8 mouse cellular contexts compared by ENCODE assay signal in the genomic region with DNA sequence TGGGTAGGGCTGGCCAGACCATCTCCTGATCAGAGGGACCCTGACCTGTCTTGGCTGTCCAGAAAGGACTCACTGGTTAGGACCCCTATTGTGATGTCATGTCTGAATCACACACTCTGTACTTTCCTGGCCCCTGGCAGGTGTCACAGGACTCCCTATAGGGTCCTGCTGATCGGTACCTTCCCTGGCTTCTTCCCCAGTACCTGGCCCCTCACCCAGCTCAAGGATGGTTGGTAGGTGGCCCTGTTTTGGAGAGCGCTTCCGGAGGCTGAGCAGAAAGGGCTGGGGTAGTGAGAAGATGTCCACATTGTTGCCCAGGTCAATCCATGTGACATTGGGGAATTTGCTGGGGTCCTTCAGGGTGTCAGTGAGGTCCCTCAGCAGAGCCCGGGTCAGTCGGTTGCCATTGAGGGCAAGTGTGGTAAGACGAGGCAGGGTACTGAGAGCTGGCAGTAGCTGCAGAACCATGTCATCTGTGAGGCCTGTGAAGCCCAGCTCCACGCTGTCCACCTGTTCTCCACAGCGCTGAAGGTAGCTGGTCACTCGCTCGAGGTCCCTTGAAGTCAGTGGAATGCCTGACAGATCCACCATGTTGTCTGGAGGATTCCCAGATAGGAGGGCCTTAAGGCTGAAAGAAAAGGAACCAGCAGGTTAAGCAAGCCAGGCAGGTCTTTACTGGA. TPM values are rescaled to one million over a fixed set of nuclear protein-coding genes. Genes with fewer than 3 reads are reported as not detected.
DNase-seq lines count a peak whose midpoint lies in the region; ATAC-seq and TF ChIP-seq lines count a peak whose summit lies in the region.

No protein-coding gene starts in this region.

- no peak for DNase-seq in kidney, adult 2 months
- peak; percentile 41 for DNase-seq in limb, embryonic 10.5 days (ENCODE audit: low spot score)
- DNase-seq in right cerebral cortex, postnatal 36 days (ENCODE audit: low spot score in 2 of 2), result no peak

- no peaks in the 10 kb centered on the region for H3K27me3 ChIP-seq in kidney, embryonic 14.5 days (ENCODE audit: control insufficient read depth, insufficient read depth, low read length)
- no peaks in the 10 kb centered on the region for H3K27me3 ChIP-seq in kidney, adult 2 months (replicated peaks; ENCODE audit: control insufficient read depth, insufficient read depth, low read length)
- no peaks in the 10 kb centered on the region for H3K27me3 ChIP-seq in embryonic facial prominence, embryonic 12.5 days
- no peaks in the 10 kb centered on the region for H3K27me3 ChIP-seq in limb, embryonic 10.5 days (ENCODE audit: low read depth, poor library complexity, severe bottlenecking)
- H3K27me3 ChIP-seq in neural tube, embryonic 13.5 days, result no peaks in the 10 kb centered on the region

- peak; percentile 8; the same call in 1 of the 2 replicates for ATAC-seq in kidney, embryonic 14.5 days (ENCODE audit: low FRiP score, low TSS enrichment)
- ATAC-seq in embryonic facial prominence, embryonic 12.5 days (ENCODE audit: insufficient number of reproducible peaks, insufficient read depth, low FRiP score, low TSS enrichment), result 0 out of 2 replicates have a peak, but pooled peaks have one; percentile 3
- ATAC-seq in neural tube, embryonic 13.5 days (ENCODE audit: low read depth), result no peak
- no peak for ATAC-seq in megakaryocyte-erythroid progenitor cell, adult 5-6 weeks (replicated peaks; ENCODE audit: low FRiP score, low TSS enrichment, poor library complexity, severe bottlenecking)
- no peak for ATAC-seq in CD4-positive, CD25-positive, alpha-beta regulatory T cell, adult 4 months

- peak overlapping the region; percentile 65; the same call in 1 of the 2 replicates for H3K4me2 ChIP-seq in kidney, embryonic 14.5 days (replicated peaks; ENCODE audit: low read depth, low read length)
- H3K4me2 ChIP-seq in embryonic facial prominence, embryonic 12.5 days (replicated peaks), result peak overlapping the region; percentile 81
- H3K4me2 ChIP-seq in neural tube, embryonic 13.5 days, result peak overlapping the region; percentile 96

- H3K9ac ChIP-seq in kidney, embryonic 14.5 days (ENCODE audit: low read depth, low read length), result peak overlapping the region; percentile 92; the same call in 1 of the 2 replicates
- peak overlapping the region; percentile 33 for H3K9ac ChIP-seq in embryonic facial prominence, embryonic 12.5 days
- H3K9ac ChIP-seq in neural tube, embryonic 13.5 days, result peak overlapping the region; percentile 99

- TF ChIP-seq POLR2A in kidney, adult 2 months (IDR thresholded peaks at IDR 0.05; ENCODE audit: low read depth, low read length), result no peak

- no peak for TF ChIP-seq CTCF in kidney, adult 2 months (conservative IDR thresholded peaks at IDR 0.05; ENCODE audit: insufficient read depth, insufficient read length, low read depth, low read length)

- peak overlapping the region; percentile 96; the same call in 1 of the 2 replicates for H3K4me3 ChIP-seq in kidney, embryonic 14.5 days (ENCODE audit: low read length)
- no peak overlapping the region for H3K4me3 ChIP-seq in kidney, adult 2 months (ENCODE audit: insufficient read depth, low read depth, low read length)
- peak overlapping the region; percentile 95; the same call in 1 of the 2 replicates for H3K4me3 ChIP-seq in embryonic facial prominence, embryonic 12.5 days
- peak overlapping the region; percentile 79 for H3K4me3 ChIP-seq in limb, embryonic 10.5 days
- H3K4me3 ChIP-seq in neural tube, embryonic 13.5 days, result peak overlapping the region; percentile 94; the same call in 1 of the 2 replicates

- H3K36me3 ChIP-seq in kidney, embryonic 14.5 days (ENCODE audit: control insufficient read depth, insufficient read depth, low read length), result peaks cover 62% of the 10 kb centered on the region
- H3K36me3 ChIP-seq in kidney, adult 2 months (ENCODE audit: control insufficient read depth, insufficient read depth, low read length), result peaks cover 5% of the 10 kb centered on the region
- H3K36me3 ChIP-seq in embryonic facial prominence, embryonic 12.5 days, result peaks cover 61% of the 10 kb centered on the region
- peaks cover 76% of the 10 kb centered on the region for H3K36me3 ChIP-seq in limb, embryonic 10.5 days
- peaks cover 66% of the 10 kb centered on the region for H3K36me3 ChIP-seq in neural tube, embryonic 13.5 days

- H3K9me3 ChIP-seq in kidney, embryonic 14.5 days (ENCODE audit: control insufficient read depth, low read length), result no peaks in the 10 kb centered on the region
- no peaks in the 10 kb centered on the region for H3K9me3 ChIP-seq in embryonic facial prominence, embryonic 12.5 days
- no peaks in the 10 kb centered on the region for H3K9me3 ChIP-seq in limb, embryonic 10.5 days (replicated peaks)
- H3K9me3 ChIP-seq in neural tube, embryonic 13.5 days, result no peaks in the 10 kb centered on the region

- peak overlapping the region; percentile 52 for H3K27ac ChIP-seq in kidney, embryonic 14.5 days (ENCODE audit: low read depth, low read length)
- no peak overlapping the region for H3K27ac ChIP-seq in kidney, adult 2 months (ENCODE audit: insufficient read depth, low read depth, low read length)
- H3K27ac ChIP-seq in embryonic facial prominence, embryonic 12.5 days, result peak overlapping the region; percentile 95
- H3K27ac ChIP-seq in limb, embryonic 10.5 days, result peak overlapping the region; percentile 27; the same call in 1 of the 2 replicates
- 0 out of 2 replicates have a peak overlapping the region, but pooled peaks have one; percentile 33 for H3K27ac ChIP-seq in neural tube, embryonic 13.5 days (replicated peaks)

- peaks cover 19% of the 10 kb centered on the region for H3K4me1 ChIP-seq in kidney, embryonic 14.5 days (ENCODE audit: control insufficient read depth, insufficient read depth, low read length)
- H3K4me1 ChIP-seq in kidney, adult 2 months (ENCODE audit: control insufficient read depth, insufficient read depth, low read length), result peaks cover 6% of the 10 kb centered on the region; the same call in 1 of the 2 replicates
- peaks cover 28% of the 10 kb centered on the region for H3K4me1 ChIP-seq in embryonic facial prominence, embryonic 12.5 days
- peaks cover 27% of the 10 kb centered on the region for H3K4me1 ChIP-seq in limb, embryonic 10.5 days
- peaks cover 49% of the 10 kb centered on the region for H3K4me1 ChIP-seq in neural tube, embryonic 13.5 days (replicated peaks)

- 48% methylated on average over 10 of the region's 10 CpGs for WGBS in kidney, embryonic 14.5 days
- WGBS in kidney, adult 2 months, result 71% methylated on average over 10 of the region's 10 CpGs
- 43% methylated on average over 10 of the region's 10 CpGs for WGBS in embryonic facial prominence, embryonic 12.5 days
- 40% methylated on average over 10 of the region's 10 CpGs for WGBS in limb, embryonic 10.5 days
- 47% methylated on average over 10 of the region's 10 CpGs for WGBS in neural tube, embryonic 13.5 days

RNA-seq across cellular contexts. Expression of gene Trpv2, which starts 31.5 kb away (rescaled TPM):
- 1.2 and 1.4 TPM in 2 replicates for polyA plus RNA-seq in kidney, embryonic 14.5 days (2014; fragmentation: Nextera tagmentation; extraction: Ambion mirVana)
- 2.6 and 4.1 TPM in 2 replicates for polyA plus RNA-seq in kidney, adult 2 months (2012; rRNA removed)
- 4.5 and 5.9 TPM in 2 replicates for polyA plus RNA-seq in embryonic facial prominence, embryonic 12.5 days (2016; fragmentation: Nextera tagmentation; extraction: Ambion mirVana)
- polyA plus RNA-seq in limb, embryonic 10.5 days (2016; fragmentation: Nextera tagmentation; extraction: Ambion mirVana), result 0.55 and 0.87 TPM in 2 replicates
- 23.1 and 25.0 TPM in 2 replicates for polyA plus RNA-seq in neural tube, embryonic 13.5 days (2015; fragmentation: Nextera tagmentation; extraction: Ambion mirVana)
- total RNA-seq in megakaryocyte-erythroid progenitor cell, adult 5-6 weeks (2014; fragmentation: Nextera tagmentation), result 31.3 and 45.4 TPM in 2 replicates
- total RNA-seq in megakaryocyte-erythroid progenitor cell, adult 5-6 weeks (2017), result 12.2 and 25.6 TPM in 2 replicates
- 10 to 100 TPM; 65.8 to 93.5 TPM for polyA plus RNA-seq in CD4-positive, CD25-positive, alpha-beta regulatory T cell, adult 4 months (2017; shearing (Covaris generic))

RNA-seq across cellular contexts. Expression of gene Lrrc75a, which starts 42.6 kb away (rescaled TPM):
- 16.4 and 18.7 TPM in 2 replicates for polyA plus RNA-seq in kidney, embryonic 14.5 days (2014; fragmentation: Nextera tagmentation; extraction: Ambion mirVana)
- polyA plus RNA-seq in kidney, adult 2 months (2012; rRNA removed), result 7.8 and 8.0 TPM in 2 replicates
- polyA plus RNA-seq in embryonic facial prominence, embryonic 12.5 days (2016; fragmentation: Nextera tagmentation; extraction: Ambion mirVana), result 22.6 and 24.4 TPM in 2 replicates
- 15.7 and 17.3 TPM in 2 replicates for polyA plus RNA-seq in limb, embryonic 10.5 days (2016; fragmentation: Nextera tagmentation; extraction: Ambion mirVana)
- 8.5 and 8.9 TPM in 2 replicates for polyA plus RNA-seq in neural tube, embryonic 13.5 days (2015; fragmentation: Nextera tagmentation; extraction: Ambion mirVana)
- 2.1 and 3.1 TPM in 2 replicates for total RNA-seq in megakaryocyte-erythroid progenitor cell, adult 5-6 weeks (2014; fragmentation: Nextera tagmentation)
- total RNA-seq in megakaryocyte-erythroid progenitor cell, adult 5-6 weeks (2017), result 0.99 and 1.8 TPM in 2 replicates
- polyA plus RNA-seq in CD4-positive, CD25-positive, alpha-beta regulatory T cell, adult 4 months (2017; shearing (Covaris generic)), result 1 to 10 TPM; 1.9 to 4.6 TPM

RNA-seq across cellular contexts. Expression of gene Mmgt2, which starts 42.7 kb away (rescaled TPM):
- 63.4 and 63.8 TPM in 2 replicates for polyA plus RNA-seq in kidney, embryonic 14.5 days (2014; fragmentation: Nextera tagmentation; extraction: Ambion mirVana)
- polyA plus RNA-seq in kidney, adult 2 months (2012; rRNA removed), result 24.0 and 33.1 TPM in 2 replicates
- polyA plus RNA-seq in embryonic facial prominence, embryonic 12.5 days (2016; fragmentation: Nextera tagmentation; extraction: Ambion mirVana), result 59.4 and 62.3 TPM in 2 replicates
- 45.5 and 52.5 TPM in 2 replicates for polyA plus RNA-seq in limb, embryonic 10.5 days (2016; fragmentation: Nextera tagmentation; extraction: Ambion mirVana)
- polyA plus RNA-seq in neural tube, embryonic 13.5 days (2015; fragmentation: Nextera tagmentation; extraction: Ambion mirVana), result 21.4 and 25.6 TPM in 2 replicates
- 16.4 and 29.7 TPM in 2 replicates for total RNA-seq in megakaryocyte-erythroid progenitor cell, adult 5-6 weeks (2014; fragmentation: Nextera tagmentation)
- 9.1 and 14.8 TPM in 2 replicates for total RNA-seq in megakaryocyte-erythroid progenitor cell, adult 5-6 weeks (2017)
- polyA plus RNA-seq in CD4-positive, CD25-positive, alpha-beta regulatory T cell, adult 4 months (2017; shearing (Covaris generic)), result 10 to 100 TPM; 42.9 to 59.1 TPM

RNA-seq across cellular contexts. Expression of gene Ubb, which starts 54.8 kb away (rescaled TPM):
- 3,178 and 3,504 TPM in 2 replicates for polyA plus RNA-seq in kidney, embryonic 14.5 days (2014; fragmentation: Nextera tagmentation; extraction: Ambion mirVana)
- polyA plus RNA-seq in kidney, adult 2 months (2012; rRNA removed), result 1,891 and 2,089 TPM in 2 replicates
- 3,442 and 3,474 TPM in 2 replicates for polyA plus RNA-seq in embryonic facial prominence, embryonic 12.5 days (2016; fragmentation: Nextera tagmentation; extraction: Ambion mirVana)
- polyA plus RNA-seq in limb, embryonic 10.5 days (2016; fragmentation: Nextera tagmentation; extraction: Ambion mirVana), result 3,627 and 3,653 TPM in 2 replicates
- 4,310 and 4,558 TPM in 2 replicates for polyA plus RNA-seq in neural tube, embryonic 13.5 days (2015; fragmentation: Nextera tagmentation; extraction: Ambion mirVana)
- total RNA-seq in megakaryocyte-erythroid progenitor cell, adult 5-6 weeks (2014; fragmentation: Nextera tagmentation), result 729 and 731 TPM in 2 replicates
- 1,059 and 1,094 TPM in 2 replicates for total RNA-seq in megakaryocyte-erythroid progenitor cell, adult 5-6 weeks (2017)
- polyA plus RNA-seq in CD4-positive, CD25-positive, alpha-beta regulatory T cell, adult 4 months (2017; shearing (Covaris generic)), result 1,000 to 10,000 TPM; 5,826 to 7,831 TPM

Comparison
In these comparisons a context has a peak if more than half of its experiments do, and no peak if none do; other contexts are left out.
1. ATAC-seq: peak in kidney, embryonic 14.5 days (single experiment) and embryonic facial prominence, embryonic 12.5 days (single experiment); none in neural tube, embryonic 13.5 days (single experiment), megakaryocyte-erythroid progenitor cell, adult 5-6 weeks (single experiment) and CD4-positive, CD25-positive, alpha-beta regulatory T cell, adult 4 months (single experiment).
2. H3K9ac ChIP-seq: peak in every context shown above with its lines; median percentile 99 in neural tube, embryonic 13.5 days; 92 in kidney, embryonic 14.5 days; 33 in embryonic facial prominence, embryonic 12.5 days.
3. Peak in every context shown above with its lines, with median percentiles within 50 percentile points of each other: H3K4me2 ChIP-seq.